Mouse (Mus musculus) forebrain, embryonic 14.5 days (tissue): Measurements from ENCODE around the gene Txndc17. TPM values are rescaled to one million over a fixed set of nuclear protein-coding genes. Genes with fewer than 3 reads are reported as not detected.

Experiments
- polyA plus RNA-seq: library from polyadenylated mRNA; unstranded; fragments of >200 nt; fragmentation: Nextera tagmentation; extraction: Ambion mirVana; gene quantifications from 2 replicates; pipeline ENCODE4 v1.2.1, GENCODE M21; 2014

Txndc17 gene
- polyA plus RNA-seq, 1 experiment from 2014 or later, result 131 TPM

Other genes starting within 250 kb of the Txndc17 start
- 0.09 TPM in 2 replicates for gene Aipl1, start 170.0 kb upstream of the Txndc17 start, polyA plus RNA-seq
- 97.8 and 123 TPM in 2 replicates for gene Pimreg, start 165.5 kb upstream of the Txndc17 start, polyA plus RNA-seq
- gene Pitpnm3, start 71.8 kb upstream of the Txndc17 start, polyA plus RNA-seq, result 0.94 and 1.4 TPM in 2 replicates
- 0.07 and 0.15 TPM in 2 replicates for gene Gm43951, start 707 bp upstream of the Txndc17 start, polyA plus RNA-seq
- gene 4933427D14Rik, start 88 bp upstream of the Txndc17 start, polyA plus RNA-seq, result 12.8 and 19.9 TPM in 2 replicates
- gene Med31, start 8.0 kb downstream of the Txndc17 start, polyA plus RNA-seq, result 64.7 and 69.6 TPM in 2 replicates
- 0.24 and 0.51 TPM in 2 replicates for gene Slc13a5, start 59.7 kb downstream of the Txndc17 start, polyA plus RNA-seq
- 1.1 TPM in 2 replicates for gene Xaf1, start 94.1 kb downstream of the Txndc17 start, polyA plus RNA-seq
- gene Fbxo39, start 106.9 kb downstream of the Txndc17 start, polyA plus RNA-seq, result not detected in 2 replicates
- gene Tekt1, start 154.9 kb downstream of the Txndc17 start, polyA plus RNA-seq, result 10.4 and 10.5 TPM in 2 replicates
- gene Smtnl2, start 204.2 kb downstream of the Txndc17 start, polyA plus RNA-seq, result 1.4 and 1.6 TPM in 2 replicates
- gene Ggt6, start 228.0 kb downstream of the Txndc17 start, polyA plus RNA-seq, result not detected in 2 replicates
- gene Mybbp1a, start 233.8 kb downstream of the Txndc17 start, polyA plus RNA-seq, result 80.5 and 82.1 TPM in 2 replicates